Mouse (Mus musculus) midbrain, embryonic 13.5 days (tissue): ENCODE results near the gene Cyp2d22. TPM values are rescaled to one million over a fixed set of nuclear protein-coding genes. Genes with fewer than 3 reads are reported as not detected.
A peak's percentile ranks its signal among the peaks of the same experiment; 100 is the strongest.

Experiments used
- ATAC-seq: fragments of 200-750 bp; cut with Nextera tagmentation; 2 replicates; pipeline ENCODE4 v1.8.0; 2017; ENCODE audit warnings: mild to moderate bottlenecking, moderate TSS enrichment, moderate library complexity
- H3K27ac ChIP-seq: fragments of 300-500 bp; sonication (generic); 2 replicates; pipeline ENCODE4 v1.5.1; 2015; ENCODE audit warnings: inconsistent platforms, mild to moderate bottlenecking, moderate library complexity
- H3K27me3 ChIP-seq: fragments of 300-500 bp; sonication (generic); 2 replicates; pipeline ENCODE4 v1.6.1; 2015; ENCODE audit warnings: mild to moderate bottlenecking, inconsistent platforms
- H3K36me3 ChIP-seq: fragments of 300-500 bp; sonication (generic); 2 replicates; pipeline ENCODE4 v1.6.1; 2015; ENCODE audit warnings: mild to moderate bottlenecking, inconsistent platforms
- H3K4me1 ChIP-seq: fragments of 300-500 bp; sonication (generic); replicated peaks from 2 replicates; pipeline ENCODE4 v1.6.1; 2015; ENCODE audit warnings: inconsistent platforms
- H3K4me2 ChIP-seq: fragments of 300-500 bp; sonication (generic); replicated peaks from 2 replicates; pipeline ENCODE4 v1.6.1; 2015; ENCODE audit warnings: moderate library complexity, mild to moderate bottlenecking, inconsistent platforms
- H3K4me3 ChIP-seq: fragments of 300-500 bp; sonication (generic); replicated peaks from 2 replicates; pipeline ENCODE4 v1.5.1; 2015; ENCODE audit warnings: mild to moderate bottlenecking, inconsistent platforms
- H3K9ac ChIP-seq: fragments of 300-500 bp; sonication (generic); replicated peaks from 2 replicates; pipeline ENCODE4 v1.6.1; 2015; ENCODE audit warnings: mild to moderate bottlenecking, inconsistent platforms
- H3K9me3 ChIP-seq: fragments of 300-500 bp; sonication (generic); 2 replicates; pipeline ENCODE4 v1.6.1; 2016; ENCODE audit warnings: mild to moderate bottlenecking, inconsistent platforms
- WGBS: fragments of 180-500 bp; shearing (Covaris S2); methylation state at CpG from one replicate; pipeline ENCODE4 v1.1.7; 2015; 5-methylcytosine and 5-hydroxymethylcytosine counted together
- polyA plus RNA-seq: library from polyadenylated mRNA; unstranded; fragments of >200 nt; fragmentation: Nextera tagmentation; extraction: Ambion mirVana; gene quantifications from 2 replicates; pipeline ENCODE4 v1.2.1, GENCODE M21; 2015

The Cyp2d22 gene
- polyA plus RNA-seq = 1.1 and 1.8 TPM in 2 replicates

DNA sequence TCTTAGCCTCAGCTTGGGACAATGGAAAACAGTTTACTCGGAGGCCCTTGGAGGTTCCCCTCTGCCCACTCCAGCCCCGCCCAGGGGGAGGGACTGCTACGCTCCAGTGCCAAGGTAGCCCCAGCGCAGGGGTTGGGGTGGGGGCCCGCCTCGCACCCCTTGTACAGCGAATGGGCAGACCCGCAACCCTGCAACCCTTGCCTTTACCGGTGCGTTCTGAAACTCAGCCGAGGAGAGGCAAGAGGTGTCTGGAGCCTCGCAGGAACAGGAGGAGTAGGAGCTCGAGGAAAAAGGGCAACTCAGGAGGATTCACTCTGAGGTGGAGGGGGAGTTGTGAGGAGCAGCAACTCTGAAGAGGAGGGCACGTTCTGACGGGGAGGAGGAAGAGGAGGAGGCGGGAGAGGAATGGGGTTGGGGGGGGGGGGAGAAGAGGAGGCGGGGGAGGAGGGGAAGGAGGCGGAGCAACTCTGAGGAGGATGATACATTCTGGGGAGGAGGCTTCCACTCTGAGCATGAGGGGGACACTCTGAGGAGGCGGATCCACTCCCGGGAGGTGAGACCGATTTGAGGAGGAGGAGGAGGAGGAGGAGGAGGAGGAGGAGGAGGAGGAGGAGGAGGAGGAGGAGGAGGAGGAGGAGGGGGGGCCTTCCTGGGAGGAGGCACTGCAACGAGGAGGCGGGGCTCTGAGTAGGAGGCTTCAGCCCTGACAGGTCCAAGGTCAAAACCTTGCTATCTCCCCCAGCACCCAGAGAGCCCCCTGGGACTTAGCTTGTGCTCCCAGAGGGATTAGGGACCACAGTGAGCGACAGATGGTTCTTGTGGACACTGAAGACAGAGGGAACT is at the start of gene Cyp2d22:
TSS of gene Cyp2d22 (minus strand) at position 390 of the 843 bp plus-strand sequence.
- peak; percentile 69 for ATAC-seq
- H3K27me3 ChIP-seq = no peaks in the 10 kb centered on the region
- H3K4me3 ChIP-seq = peak within 1 kb of the TSS; percentile 33
- H3K36me3 ChIP-seq = no peaks in the 10 kb centered on the region
- H3K9ac ChIP-seq = peak within 1 kb of the TSS; percentile 44; the same call in 1 of the 2 replicates
- no peak within 1 kb of the TSS for H3K27ac ChIP-seq
- WGBS = 2% methylated on average over 18 of the region's 24 CpGs
- H3K4me2 ChIP-seq = peak within 1 kb of the TSS; percentile 59
- H3K4me1 ChIP-seq = peaks cover 16% of the 10 kb centered on the region
- no peaks in the 10 kb centered on the region for H3K9me3 ChIP-seq

DNA sequence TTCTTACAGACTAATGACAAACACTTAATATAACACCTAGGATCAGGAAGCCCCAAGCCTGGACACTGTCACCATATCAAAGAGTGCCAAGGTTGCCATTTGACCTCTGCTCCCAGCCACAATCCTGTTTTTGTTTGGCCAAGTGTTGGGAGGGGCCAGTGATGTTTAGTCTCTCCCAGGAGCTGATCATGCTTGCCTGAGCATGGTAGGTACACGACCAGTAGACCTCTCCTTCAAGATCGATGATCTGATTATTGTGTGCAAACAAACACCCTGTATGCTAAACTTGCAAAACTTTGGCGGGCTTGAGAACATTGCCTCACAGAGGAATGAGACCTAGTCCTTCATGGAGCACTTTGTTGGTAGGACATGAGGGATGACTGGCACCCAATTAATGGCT is 43.4 kb upstream of the Cyp2d22 start:
- H3K36me3 ChIP-seq = no peaks in the 10 kb centered on the region
- H3K4me1 ChIP-seq = no peaks in the 10 kb centered on the region
- no peak overlapping the region for H3K9ac ChIP-seq
- 0 out of 2 replicates have a peak, but pooled peaks cover 2% of the 10 kb centered on the region for H3K9me3 ChIP-seq
- no peak overlapping the region for H3K4me2 ChIP-seq
- no peak overlapping the region for H3K4me3 ChIP-seq
- ATAC-seq = no peak
- no peak overlapping the region for H3K27ac ChIP-seq
- WGBS = 87% methylated on average over 3 of the region's 3 CpGs
- H3K27me3 ChIP-seq = no peaks in the 10 kb centered on the region

DNA sequence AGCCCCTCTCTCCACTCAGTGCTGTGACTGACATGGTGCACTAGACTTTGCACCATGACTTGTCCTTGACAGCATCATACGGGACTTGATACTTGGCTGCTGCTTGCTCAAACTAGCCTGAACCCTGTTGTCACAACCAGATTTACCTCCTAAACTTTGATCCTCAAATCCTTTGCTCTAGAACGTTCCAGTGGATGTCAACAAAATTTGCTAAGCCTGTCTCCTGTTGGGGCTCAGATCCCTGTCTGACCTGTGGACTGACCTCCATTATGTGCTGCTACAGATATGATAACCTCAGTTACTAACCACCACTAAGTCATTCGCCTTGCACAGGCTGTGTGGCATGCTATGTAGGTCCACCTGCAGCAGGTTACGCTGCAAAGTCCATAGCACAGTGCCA is 42.9 kb upstream of the Cyp2d22 start:
- Histone ChIP-seq H3K4me2 (no peak overlapping the region), H3K4me3 (no peak overlapping the region), H3K4me1 (no peaks in the 10 kb centered on the region), H3K9me3 (0 out of 2 replicates have a peak, but pooled peaks cover 2% of the 10 kb centered on the region), H3K9ac (no peak overlapping the region), H3K36me3 (no peaks in the 10 kb centered on the region), H3K27me3 (no peaks in the 10 kb centered on the region), H3K27ac (no peak overlapping the region)
- ATAC-seq = no peak
- 79% methylated on average over 4 of the region's 4 CpGs for WGBS

DNA sequence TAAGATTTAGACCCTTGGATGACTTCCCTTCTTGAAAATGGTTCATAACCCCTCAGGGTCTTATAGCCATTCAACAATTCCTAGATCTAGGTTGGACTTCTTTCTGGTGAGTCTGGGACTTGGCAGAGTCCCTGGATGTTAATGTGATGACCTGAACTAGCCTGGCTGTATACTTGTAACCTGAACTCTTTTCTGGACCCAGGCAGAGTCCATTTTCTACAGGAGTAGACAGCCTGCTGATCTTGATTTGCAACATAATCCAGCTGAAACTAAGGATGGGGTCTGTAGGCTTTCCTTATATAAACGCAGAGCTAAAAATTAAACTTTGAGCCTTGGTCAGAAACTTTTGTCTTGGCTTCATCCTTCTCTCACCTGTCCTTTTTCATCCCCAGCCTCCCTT is 38.6 kb upstream of the Cyp2d22 start:
- no peaks in the 10 kb centered on the region for H3K27me3 ChIP-seq
- peaks cover 11% of the 10 kb centered on the region for H3K4me1 ChIP-seq
- H3K9ac ChIP-seq = no peak overlapping the region
- no peaks in the 10 kb centered on the region for H3K9me3 ChIP-seq
- no peak for ATAC-seq
- H3K4me3 ChIP-seq = no peak overlapping the region
- no peaks in the 10 kb centered on the region for H3K36me3 ChIP-seq
- WGBS = 92% methylated on average over 1 of the region's 1 CpGs
- no peak overlapping the region for H3K27ac ChIP-seq
- H3K4me2 ChIP-seq = no peak overlapping the region

DNA sequence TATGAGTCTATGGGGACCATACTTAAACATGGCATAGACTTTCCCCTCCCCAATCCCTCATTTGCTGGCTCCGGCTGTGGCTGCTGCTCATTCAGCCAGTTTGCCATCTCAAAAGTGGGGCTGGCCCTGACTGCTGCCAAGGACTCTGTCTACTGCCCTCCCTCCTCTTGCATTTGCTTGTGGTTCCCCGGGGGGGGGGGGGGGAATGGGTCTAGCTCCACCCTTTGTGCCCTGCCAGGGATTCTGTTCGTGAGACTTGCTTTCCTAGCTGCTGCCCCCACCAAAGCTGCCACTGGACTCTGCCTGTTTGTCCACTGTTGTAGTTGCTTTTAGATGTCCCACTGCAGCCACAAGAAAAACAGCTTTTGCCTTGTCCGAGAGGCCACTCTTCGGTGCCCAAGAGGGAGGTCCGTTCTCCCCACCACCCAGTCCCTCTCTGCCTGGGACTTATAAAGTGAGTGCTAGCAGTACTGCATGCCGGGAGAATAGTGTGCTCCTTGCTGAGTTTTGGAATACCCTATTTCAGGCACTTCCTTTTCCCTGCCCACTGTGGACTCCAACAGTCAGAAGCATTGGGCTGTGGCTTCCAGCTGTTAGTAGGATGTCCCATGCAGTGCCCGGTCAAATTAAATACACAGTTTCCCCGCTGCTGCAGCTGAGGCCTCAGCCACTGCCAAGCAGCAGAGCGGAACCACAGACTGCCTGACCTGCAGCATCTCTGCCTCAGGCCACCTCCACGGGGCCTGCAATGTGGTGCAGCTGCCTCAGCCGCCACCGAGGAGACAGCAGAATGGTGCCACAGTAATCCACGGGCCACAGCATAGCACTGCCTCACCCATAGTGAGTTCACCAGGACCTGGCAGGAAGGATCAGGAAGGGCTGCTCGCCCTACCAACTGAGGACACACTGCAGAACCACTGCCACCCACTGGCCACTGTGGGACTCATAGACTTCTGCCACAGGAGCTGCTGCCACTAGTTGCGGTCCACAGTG is 37.0 kb upstream of the Cyp2d22 start:
- Histone ChIP-seq H3K4me1 (peaks cover 11% of the 10 kb centered on the region), H3K36me3 (no peaks in the 10 kb centered on the region), H3K27me3 (no peaks in the 10 kb centered on the region), H3K9me3 (no peaks in the 10 kb centered on the region), H3K4me2 (peak overlapping the region; percentile 3), H3K27ac (no peak overlapping the region), H3K9ac (0 out of 2 replicates have a peak overlapping the region, but pooled peaks have one; percentile 36), H3K4me3 (no peak overlapping the region)
- 21% methylated on average over 16 of the region's 16 CpGs for WGBS
- ATAC-seq = peak; percentile 89

DNA sequence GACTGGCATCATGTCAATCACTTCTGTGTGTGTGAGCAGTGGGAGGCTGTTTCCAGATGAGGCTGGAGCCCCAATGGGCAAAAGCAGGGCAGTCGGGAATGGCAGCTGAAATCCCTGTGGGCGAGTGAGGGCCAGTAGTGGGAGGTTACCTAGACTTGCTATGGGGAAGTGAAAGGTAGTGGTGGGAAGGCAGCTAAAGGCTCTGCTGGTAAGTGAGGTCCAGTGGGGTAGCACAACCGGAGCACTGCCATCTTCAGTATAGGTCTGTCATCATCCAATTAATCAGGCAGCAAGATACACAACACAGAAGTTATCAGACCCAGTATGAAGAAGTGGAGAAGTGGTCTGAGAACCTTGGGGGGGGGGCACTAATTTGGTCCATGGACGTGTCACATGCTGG is 27.5 kb upstream of the Cyp2d22 start:
- Histone ChIP-seq H3K9ac (no peak overlapping the region), H3K27ac (no peak overlapping the region), H3K36me3 (no peaks in the 10 kb centered on the region), H3K4me1 (no peaks in the 10 kb centered on the region), H3K27me3 (no peaks in the 10 kb centered on the region), H3K9me3 (no peaks in the 10 kb centered on the region), H3K4me3 (no peak overlapping the region), H3K4me2 (no peak overlapping the region)
- ATAC-seq = no peak
- WGBS = 80% methylated on average over 4 of the region's 4 CpGs

DNA sequence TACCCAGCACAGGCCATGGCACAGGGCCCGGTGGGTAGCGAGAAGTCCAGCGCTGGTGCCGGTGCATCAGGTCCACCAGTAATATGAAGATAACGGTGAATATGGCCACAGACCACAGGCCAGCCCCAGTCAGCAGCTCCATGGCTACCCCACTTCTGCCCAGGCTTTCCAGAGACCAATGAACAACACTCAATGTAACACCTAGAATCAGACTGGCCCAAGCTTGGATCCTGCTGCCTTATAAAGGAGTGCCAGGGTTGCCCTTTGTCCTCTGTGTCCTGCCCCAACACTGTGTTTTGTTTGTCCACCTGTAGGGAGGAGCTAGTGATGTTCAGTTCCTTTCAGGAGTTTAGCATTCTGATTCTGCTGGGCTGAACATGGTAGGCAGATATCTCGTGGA is 26.9 kb upstream of the Cyp2d22 start, which contains the start of gene Cyp2d10:
TSS of gene Cyp2d10 (minus strand) at position 215 of the 400 bp plus-strand sequence.
- H3K36me3 ChIP-seq = no peaks in the 10 kb centered on the region
- 97% methylated on average over 6 of the region's 6 CpGs for WGBS
- H3K27ac ChIP-seq = no peak within 1 kb of the TSS
- H3K4me3 ChIP-seq = no peak within 1 kb of the TSS
- H3K9ac ChIP-seq = no peak within 1 kb of the TSS
- ATAC-seq = no peak
- no peaks in the 10 kb centered on the region for H3K4me1 ChIP-seq
- no peaks in the 10 kb centered on the region for H3K9me3 ChIP-seq
- H3K27me3 ChIP-seq = no peaks in the 10 kb centered on the region
- H3K4me2 ChIP-seq = no peak within 1 kb of the TSS

DNA sequence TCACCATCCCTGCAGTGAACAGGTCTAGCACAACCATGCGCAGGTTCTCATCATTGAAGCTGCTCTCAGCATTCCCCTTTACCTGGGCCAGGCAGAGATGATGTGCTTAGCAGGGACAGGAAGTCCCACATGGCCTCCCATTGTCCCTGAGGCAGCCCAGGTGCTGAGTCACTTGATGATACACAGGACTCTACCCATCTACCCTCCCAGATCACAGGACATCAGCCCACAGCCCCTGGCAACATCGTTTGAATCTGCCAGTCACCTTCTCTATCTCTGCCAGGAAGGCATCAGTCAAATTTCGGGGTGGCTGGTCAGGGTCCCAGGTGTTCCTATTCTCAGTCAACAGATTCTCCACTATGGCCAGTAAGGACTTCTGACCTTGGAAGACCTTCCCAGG is 24.1 kb upstream of the Cyp2d22 start:
- no peaks in the 10 kb centered on the region for H3K27me3 ChIP-seq
- no peak overlapping the region for H3K27ac ChIP-seq
- no peaks in the 10 kb centered on the region for H3K9me3 ChIP-seq
- H3K4me2 ChIP-seq = no peak overlapping the region
- no peaks in the 10 kb centered on the region for H3K4me1 ChIP-seq
- no peak overlapping the region for H3K9ac ChIP-seq
- H3K4me3 ChIP-seq = no peak overlapping the region
- no peak for ATAC-seq
- no peaks in the 10 kb centered on the region for H3K36me3 ChIP-seq
- WGBS = 96% methylated on average over 3 of the region's 3 CpGs

DNA sequence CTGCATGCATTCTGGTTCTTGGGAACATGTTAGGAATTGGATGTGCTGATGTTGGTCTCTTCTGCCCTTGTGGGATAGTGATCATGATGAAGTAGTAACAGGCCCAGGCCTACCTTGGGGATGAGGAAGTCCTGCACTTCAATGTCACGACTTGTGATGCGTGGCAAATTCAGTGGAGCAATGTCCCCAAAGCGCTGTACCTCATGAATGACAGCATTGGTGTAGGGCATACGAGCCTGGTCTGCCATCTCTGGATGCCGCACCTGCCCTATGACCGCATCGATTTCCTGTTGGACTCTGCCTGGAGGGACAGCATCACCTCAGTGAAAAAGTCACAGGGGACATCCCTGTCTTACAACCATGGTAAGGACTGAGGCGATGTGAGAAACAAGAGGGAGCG is 23.5 kb upstream of the Cyp2d22 start:
- Histone ChIP-seq H3K36me3 (no peaks in the 10 kb centered on the region), H3K27ac (no peak overlapping the region)
- WGBS = 94% methylated on average over 9 of the region's 9 CpGs

DNA sequence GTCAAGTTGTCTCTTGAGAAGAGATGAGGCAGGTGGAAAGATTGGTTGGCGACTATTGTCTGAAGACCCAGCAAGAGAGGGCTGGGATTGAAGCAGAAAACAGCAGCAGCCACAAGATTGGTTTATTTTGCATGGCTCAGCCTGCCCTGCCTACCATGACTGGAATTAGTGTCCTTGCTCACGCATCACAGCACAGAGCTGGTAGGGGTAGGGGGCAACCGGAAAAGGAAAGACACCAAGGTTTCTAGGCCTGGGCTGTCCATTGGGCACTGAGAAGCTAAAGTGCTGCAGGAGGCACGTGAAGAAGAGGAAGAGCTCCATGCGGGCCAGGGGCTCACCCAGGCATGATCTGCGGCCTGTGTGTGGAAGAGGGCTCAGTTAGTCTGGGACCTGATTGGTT is 22.7 kb upstream of the Cyp2d22 start:
- WGBS = 81% methylated on average over 6 of the region's 6 CpGs
- Histone ChIP-seq H3K9ac (no peak overlapping the region), H3K27ac (no peak overlapping the region), H3K27me3 (no peaks in the 10 kb centered on the region), H3K4me3 (no peak overlapping the region), H3K36me3 (no peaks in the 10 kb centered on the region), H3K4me1 (no peaks in the 10 kb centered on the region), H3K4me2 (no peak overlapping the region), H3K9me3 (no peaks in the 10 kb centered on the region)
- ATAC-seq = no peak

More for the DNA sequence above, 23.5 kb upstream of the Cyp2d22 start:
- Histone ChIP-seq H3K9ac (no peak overlapping the region), H3K27me3 (no peaks in the 10 kb centered on the region), H3K4me2 (no peak overlapping the region), H3K9me3 (no peaks in the 10 kb centered on the region), H3K4me3 (no peak overlapping the region), H3K4me1 (no peaks in the 10 kb centered on the region)
- no peak for ATAC-seq

DNA sequence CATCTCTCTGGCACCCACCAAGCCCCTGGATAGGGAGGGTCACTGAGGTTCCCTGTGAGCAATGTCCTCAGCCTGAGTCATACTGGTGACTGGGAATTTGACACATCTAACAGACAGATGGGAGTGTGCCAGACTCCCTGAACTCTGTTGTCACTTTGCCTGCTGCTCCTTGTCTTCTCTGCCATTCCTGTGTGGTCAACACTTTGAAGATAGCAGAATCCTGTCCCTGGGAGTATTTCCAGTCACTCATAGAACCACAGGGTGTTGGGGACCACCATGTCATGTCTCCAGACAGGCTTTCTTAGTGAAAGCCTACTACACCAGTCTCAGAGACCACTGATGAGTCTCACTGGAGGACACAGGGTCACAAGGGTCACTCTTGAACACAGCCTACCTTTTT is 22.0 kb upstream of the Cyp2d22 start:
- no peak for ATAC-seq

DNA sequence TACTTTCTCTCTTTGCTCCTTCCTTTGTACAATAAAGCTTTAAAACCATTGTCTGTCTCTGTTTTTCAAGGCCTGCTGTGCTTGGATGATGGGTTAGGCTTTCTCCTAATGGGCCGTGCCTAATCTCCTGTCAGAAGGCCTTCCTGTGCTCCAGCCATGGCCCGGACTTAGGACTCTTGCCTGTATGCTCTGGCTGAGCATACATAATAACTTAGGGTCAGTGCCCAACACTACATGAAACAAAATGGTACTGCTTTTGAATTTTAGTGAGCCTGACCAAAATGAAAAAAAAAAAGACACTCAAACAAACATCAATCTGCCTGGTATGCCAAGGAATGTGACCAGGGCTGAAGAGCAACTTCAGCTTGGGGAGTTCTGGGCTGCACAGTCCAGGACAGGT is 21.5 kb upstream of the Cyp2d22 start:
- no peak for ATAC-seq
- Histone ChIP-seq H3K9me3 (no peaks in the 10 kb centered on the region), H3K4me3 (no peak overlapping the region), H3K27me3 (no peaks in the 10 kb centered on the region), H3K4me1 (no peaks in the 10 kb centered on the region), H3K9ac (no peak overlapping the region), H3K27ac (no peak overlapping the region), H3K36me3 (no peaks in the 10 kb centered on the region), H3K4me2 (no peak overlapping the region)
- WGBS = 23% methylated on average over 2 of the region's 2 CpGs

More for the DNA sequence above, 22.0 kb upstream of the Cyp2d22 start:
- no peak overlapping the region for H3K9ac ChIP-seq
- no peaks in the 10 kb centered on the region for H3K9me3 ChIP-seq
- H3K4me1 ChIP-seq = no peaks in the 10 kb centered on the region
- no peak overlapping the region for H3K4me3 ChIP-seq
- no peaks in the 10 kb centered on the region for H3K36me3 ChIP-seq
- no peak overlapping the region for H3K4me2 ChIP-seq
- no peaks in the 10 kb centered on the region for H3K27me3 ChIP-seq
- no peak overlapping the region for H3K27ac ChIP-seq
